Mouse (Mus musculus): Measurements from ENCODE around the gene Raf1.

Raf1 gene

DNA sequence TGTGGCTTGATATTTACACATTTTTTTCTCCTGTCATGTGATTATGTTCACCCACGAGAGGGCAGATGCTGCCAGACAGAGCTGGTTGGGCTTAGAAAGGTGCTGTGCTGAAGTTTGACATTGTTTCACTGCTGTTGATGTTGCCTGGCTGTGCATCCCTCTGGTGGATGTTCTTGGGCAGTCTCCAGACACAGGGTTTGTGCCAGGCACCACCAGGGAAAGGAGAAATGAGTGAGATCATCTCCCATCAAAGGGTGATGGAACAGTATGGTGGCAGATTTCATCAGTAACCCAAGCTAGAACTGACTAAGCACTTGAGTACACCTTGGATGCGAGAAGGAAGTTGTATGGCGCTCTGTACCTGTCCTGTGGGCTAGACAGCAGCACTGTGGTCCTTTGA, 60.5 kb downstream of the Raf1 start:
- no peak for DNase-seq (ENCODE audit: low read depth, low spot score)

DNA sequence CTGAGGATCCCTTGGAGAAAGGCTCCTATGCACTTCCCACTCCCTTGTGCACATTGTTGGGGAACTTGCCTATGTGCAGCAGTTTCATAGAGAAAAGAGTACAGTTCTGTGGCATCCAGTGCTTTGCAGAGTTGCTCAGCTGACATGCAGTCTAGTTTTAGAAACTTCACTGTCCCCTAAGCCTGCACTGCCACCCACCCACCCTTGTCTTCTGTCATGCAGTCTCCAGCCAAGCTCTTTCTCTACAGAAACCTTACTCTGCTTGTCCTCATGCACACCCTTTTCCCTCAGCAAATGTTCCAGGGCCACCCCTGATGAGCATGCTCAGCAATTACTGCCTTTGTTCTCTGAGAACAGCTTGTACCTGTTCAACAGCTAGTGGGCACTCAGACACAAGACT, 62.6 kb downstream of the Raf1 start:
- no peak for DNase-seq (ENCODE audit: low read depth, low spot score)

- no peak for DNase-seq (ENCODE audit: low read depth, low spot score)
Measured at GRCm38 (mm10) chr6:115610301-115610700, 66.1 kb downstream of the Raf1 start.

- no peak for DNase-seq (ENCODE audit: low read depth, low spot score)
Measured at GRCm38 (mm10) chr6:115609121-115609520, 67.3 kb downstream of the Raf1 start.

DNA sequence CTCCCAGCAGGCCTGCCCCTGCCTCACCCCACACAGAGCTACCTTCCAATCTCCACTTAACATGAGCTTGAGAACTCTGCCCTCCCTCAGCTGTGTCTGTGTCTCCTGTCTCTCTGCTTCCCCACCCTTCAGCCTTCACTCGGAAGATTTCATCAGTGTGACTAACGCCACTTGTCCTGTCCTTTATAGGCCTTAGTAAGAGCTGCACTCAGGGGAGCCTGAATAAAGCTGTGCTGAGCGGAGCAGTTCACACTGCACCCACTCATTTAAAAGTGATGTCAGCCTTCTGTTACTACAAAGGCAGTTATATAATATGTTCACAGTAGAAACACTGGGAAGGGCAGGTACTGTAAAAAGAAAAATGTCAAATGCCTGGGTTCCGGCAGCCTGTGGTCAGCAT, 69.0 kb downstream of the Raf1 start:
- no peak for DNase-seq (ENCODE audit: low read depth, low spot score)

GRCm38 (mm10) chr6:115606461-115606860, 70.0 kb downstream of the Raf1 start:
- DNase-seq (ENCODE audit: low read depth, low spot score) = no peak

- peak; percentile 86 for DNase-seq (ENCODE audit: low read depth, low spot score)
Measured at GRCm38 (mm10) chr6:115601715-115602523, 74.5 kb downstream of the Raf1 start, which contains the start of gene Mkrn2. TSS of gene Mkrn2 (plus strand) at chr6:115601902.

GRCm38 (mm10) chr6:115601322-115601714, 75.1 kb downstream of the Raf1 start:
- no peak for DNase-seq (ENCODE audit: low read depth, low spot score)

- no peak for DNase-seq (ENCODE audit: low read depth, low spot score)
Measured at GRCm38 (mm10) chr6:115595667-115596066, 80.8 kb downstream of the Raf1 start.

GRCm38 (mm10) chr6:115594463-115594862, 82.0 kb downstream of the Raf1 start:
- no peak for DNase-seq (ENCODE audit: low read depth, low spot score)

DNA sequence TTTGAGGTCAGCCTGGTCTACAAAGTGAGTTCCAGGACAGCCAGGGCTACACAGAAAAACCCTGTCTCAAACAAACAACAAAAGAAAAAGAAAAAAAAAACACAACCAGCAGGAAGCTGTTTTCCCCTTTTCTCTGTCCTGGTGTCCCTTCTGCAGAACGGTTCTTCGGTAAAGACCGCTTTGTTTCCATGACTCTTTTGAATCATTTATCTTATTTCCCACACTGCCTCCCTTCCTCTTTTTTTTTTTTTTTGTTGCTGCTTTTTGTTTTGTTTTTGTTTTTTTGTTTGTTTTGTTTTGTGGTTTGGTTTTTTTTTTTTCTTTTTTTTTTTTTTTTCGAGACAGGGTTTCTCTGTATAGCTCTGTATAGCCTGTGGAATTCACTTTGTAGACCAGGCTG, 83.2 kb downstream of the Raf1 start:
- no peak for DNase-seq (ENCODE audit: low read depth, low spot score)

GRCm38 (mm10) chr6:115592458-115592857, 84.0 kb downstream of the Raf1 start, which contains the start of gene Mkrn2os:
TSS of gene Mkrn2os (minus strand) at chr6:115592576.
- no peak for DNase-seq (ENCODE audit: low read depth, low spot score)

GRCm38 (mm10) chr6:115591692-115592359, 84.6 kb downstream of the Raf1 start:
- DNase-seq (ENCODE audit: low read depth, low spot score) = no peak

DNA sequence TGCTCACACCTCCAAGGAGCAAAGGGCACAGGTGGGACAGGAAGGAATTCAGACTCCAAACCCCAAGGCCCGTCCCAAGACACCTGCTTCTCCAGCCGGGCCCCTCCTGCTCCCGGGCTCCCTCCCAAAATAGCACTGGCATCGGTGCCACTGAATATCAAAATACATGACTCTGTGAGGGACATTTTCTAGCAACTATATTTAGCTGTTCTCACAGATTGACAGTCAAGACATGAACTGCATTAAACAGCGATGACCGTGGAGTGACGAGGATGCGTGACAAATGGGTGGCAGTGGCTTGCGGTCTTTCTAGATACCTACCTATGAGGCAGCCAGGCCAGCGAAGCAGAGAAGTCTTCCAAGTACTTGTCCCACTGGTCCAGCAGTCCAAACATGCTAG, 90.1 kb downstream of the Raf1 start:
- DNase-seq (ENCODE audit: low read depth, low spot score) = no peak

DNA sequence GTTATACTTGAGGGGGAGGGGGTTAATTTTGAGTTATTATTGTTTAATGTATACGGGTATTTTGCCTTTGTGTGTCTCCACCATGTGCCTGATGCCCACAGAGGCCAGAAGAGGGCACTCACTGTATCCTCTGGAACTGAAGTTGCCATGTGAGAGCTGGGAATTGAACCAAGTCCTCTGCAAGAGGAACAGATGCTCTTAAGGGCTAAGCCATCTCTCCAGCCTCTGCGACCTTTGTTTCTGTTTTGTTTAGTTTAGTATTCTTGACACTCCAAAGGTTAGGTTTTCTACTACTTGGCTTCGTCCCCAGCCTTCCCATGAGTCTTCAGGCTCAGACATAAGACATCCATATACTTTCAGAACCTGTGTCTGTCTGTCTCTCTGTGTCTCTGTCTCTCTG, 92.3 kb downstream of the Raf1 start:
- no peak for DNase-seq (ENCODE audit: low read depth, low spot score)

DNA sequence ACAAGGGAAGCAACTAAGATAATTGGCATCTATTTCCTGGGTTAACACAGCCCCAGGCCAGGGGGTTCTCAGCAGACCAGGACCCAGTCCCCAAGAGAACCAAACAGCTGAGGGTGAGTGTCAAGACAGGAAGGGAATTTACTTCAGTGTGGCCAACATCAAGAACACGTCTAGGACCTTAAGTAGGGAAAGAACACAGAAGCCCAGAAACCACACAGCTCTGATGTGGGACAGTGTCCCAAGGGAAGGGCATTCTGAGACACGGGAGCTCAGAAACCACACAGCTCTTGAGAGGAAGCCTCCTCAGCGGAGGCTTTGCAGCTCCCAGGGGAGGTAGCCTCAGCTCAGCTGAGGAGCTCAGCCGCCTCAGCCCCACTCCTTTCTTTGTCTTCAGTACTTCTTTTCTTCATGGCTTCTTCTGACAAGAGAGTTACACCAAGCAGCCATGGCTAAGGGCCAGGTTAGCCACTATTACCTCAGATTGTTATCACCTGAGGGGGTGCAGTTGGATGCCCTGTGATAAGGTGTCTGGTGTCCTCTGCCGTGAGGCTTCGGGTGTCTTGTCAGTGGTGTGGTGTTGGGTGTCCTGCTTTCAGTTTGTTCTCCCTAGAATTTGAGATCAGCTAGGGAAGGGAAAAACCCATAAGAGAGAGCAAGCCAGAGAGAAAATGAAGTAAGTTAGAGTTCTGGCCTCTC, 92.9 kb downstream of the Raf1 start:
- no peak for DNase-seq (ENCODE audit: low read depth, low spot score)

DNA sequence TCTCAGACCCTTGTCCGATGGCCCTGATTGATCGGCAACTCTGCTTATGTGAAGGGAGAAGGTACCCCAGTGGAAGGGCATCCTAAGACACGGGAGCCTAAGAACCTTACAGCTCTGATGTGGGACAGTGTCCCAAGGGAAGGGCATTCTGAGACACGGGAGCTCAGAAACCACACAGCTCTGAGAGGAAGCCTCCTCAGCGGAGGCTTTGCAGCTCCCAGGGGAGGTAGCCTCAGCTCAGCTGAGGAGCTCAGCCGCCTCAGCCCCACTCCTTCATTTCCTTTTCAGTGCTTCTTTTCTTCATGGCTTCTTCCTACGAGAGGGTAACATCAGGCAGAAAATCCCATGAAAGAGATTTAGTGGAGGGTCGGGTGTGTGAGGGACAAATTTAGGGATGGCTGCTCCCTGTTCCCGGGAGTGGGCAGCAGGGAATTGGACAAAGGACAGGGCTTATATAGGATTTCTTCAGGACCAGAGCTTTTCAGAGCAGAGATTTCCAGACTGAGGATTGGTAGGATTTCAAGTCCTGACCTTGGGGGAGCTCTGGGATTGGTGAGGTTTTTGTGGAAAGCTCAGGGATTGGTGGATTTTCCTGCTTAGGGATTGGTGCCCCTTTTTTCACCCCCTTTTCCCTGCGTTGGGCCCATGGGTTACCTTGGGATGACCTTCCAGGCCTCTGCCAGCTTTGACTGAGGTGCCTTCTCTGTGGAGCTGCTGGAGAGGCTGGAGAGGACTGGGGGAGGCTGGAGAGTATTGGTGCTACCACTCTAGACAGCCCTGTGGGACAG, 93.9 kb downstream of the Raf1 start:
- no peak for DNase-seq (ENCODE audit: low read depth, low spot score)

DNA sequence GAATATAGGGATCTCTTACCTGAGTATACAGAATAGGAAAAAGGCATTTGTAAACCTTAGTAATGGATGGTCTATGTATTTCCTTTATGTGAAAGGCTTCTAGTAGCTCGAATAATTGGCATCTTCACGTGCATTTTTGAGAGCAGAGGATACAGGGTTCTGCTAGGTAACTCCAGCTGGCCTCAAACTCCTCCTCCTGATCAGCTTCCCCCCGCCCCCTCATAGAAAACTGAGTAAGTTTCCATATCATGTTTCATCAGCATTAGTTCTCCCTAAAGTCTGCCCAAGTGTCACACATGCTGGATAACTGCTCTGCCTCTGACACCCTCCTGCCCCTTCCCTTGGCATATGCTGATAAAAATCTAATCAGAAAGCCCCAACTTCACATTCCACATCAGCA, 95.6 kb downstream of the Raf1 start:
- DNase-seq (ENCODE audit: low read depth, low spot score) = no peak

DNA sequence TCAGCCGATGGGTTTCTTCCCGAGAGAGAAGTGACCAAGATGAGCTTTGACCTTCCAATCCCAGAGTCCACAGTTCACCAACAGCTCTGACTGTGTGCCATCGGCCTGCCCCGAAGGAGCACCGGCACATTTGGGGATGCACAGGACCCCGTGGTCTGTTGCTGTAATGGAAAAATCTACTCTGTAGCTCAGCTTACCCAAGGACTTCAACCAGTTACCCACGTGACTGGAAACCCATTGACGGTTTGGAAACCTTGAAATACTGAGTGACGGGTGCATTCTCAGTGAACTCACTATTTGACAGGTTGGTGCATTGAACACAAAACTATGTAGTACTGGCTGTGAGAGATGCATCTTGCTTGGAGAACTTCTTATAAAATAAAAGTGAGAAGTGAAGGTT, 98.5 kb downstream of the Raf1 start:
- no peak for DNase-seq (ENCODE audit: low read depth, low spot score)

GRCm38 (mm10) chr6:115577407-115577806, 99.0 kb downstream of the Raf1 start:
- no peak for DNase-seq (ENCODE audit: low read depth, low spot score)

DNA sequence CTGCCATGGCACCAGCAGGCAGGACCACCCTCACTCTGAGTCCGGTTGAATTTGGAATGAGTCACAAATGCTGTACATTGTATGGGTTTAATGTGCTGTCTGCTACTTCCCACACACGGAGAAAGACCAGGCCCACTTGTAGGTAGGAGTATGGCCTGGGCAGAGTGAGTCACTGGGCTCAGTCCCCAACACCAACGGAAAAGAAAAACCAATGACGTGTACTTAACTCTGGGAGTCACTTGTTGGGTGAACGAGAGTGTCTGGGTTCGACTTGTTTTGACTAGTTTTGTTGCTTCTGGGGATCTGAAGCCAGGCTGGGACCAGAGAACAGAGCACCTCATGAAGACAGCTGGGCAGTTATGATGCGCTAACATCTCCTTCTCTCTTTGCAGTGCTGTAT, 102.3 kb downstream of the Raf1 start:
- no peak for DNase-seq (ENCODE audit: low read depth, low spot score)
